Mouse (Mus musculus) C2C12 (cell line): ENCODE results near the gene Psmd2.

Experiments
- CEBPB ChIP-seq: IDR thresholded peaks from one replicate; pipeline ENCODE4 v1.6.1; 2011; ENCODE audit warnings: low read depth, mild to moderate bottlenecking, control low read depth, moderate library complexity
- CTCF ChIP-seq: IDR thresholded peaks from one replicate; pipeline ENCODE4 v1.5.1; 2011; ENCODE audit not compliant: control insufficient read depth, insufficient read depth, insufficient read length
- FOSL1 ChIP-seq: IDR thresholded peaks from one replicate; pipeline ENCODE4 v1.8.0; 2011; ENCODE audit warnings: mild to moderate bottlenecking, low read length; ENCODE audit not compliant: poor library complexity, insufficient read depth, severe bottlenecking
- MAX ChIP-seq: IDR thresholded peaks from one replicate; pipeline ENCODE4 v1.6.1; 2011; ENCODE audit warnings: mild to moderate bottlenecking, control low read depth
- MYOD1 ChIP-seq: IDR thresholded peaks from one replicate; pipeline ENCODE4 v1.6.1; 2011; ENCODE audit warnings: low read depth; ENCODE audit not compliant: control insufficient read depth, insufficient read length
- MYOG ChIP-seq: IDR thresholded peaks from one replicate; pipeline ENCODE4 v1.6.1; 2011; ENCODE audit not compliant: control insufficient read depth, insufficient read length; ENCODE audit errors: extremely low read depth
- USF1 ChIP-seq: IDR thresholded peaks from one replicate; pipeline ENCODE4 v1.6.1; 2011; ENCODE audit warnings: low read depth, mild to moderate bottlenecking, control low read depth, moderate library complexity

DNA sequence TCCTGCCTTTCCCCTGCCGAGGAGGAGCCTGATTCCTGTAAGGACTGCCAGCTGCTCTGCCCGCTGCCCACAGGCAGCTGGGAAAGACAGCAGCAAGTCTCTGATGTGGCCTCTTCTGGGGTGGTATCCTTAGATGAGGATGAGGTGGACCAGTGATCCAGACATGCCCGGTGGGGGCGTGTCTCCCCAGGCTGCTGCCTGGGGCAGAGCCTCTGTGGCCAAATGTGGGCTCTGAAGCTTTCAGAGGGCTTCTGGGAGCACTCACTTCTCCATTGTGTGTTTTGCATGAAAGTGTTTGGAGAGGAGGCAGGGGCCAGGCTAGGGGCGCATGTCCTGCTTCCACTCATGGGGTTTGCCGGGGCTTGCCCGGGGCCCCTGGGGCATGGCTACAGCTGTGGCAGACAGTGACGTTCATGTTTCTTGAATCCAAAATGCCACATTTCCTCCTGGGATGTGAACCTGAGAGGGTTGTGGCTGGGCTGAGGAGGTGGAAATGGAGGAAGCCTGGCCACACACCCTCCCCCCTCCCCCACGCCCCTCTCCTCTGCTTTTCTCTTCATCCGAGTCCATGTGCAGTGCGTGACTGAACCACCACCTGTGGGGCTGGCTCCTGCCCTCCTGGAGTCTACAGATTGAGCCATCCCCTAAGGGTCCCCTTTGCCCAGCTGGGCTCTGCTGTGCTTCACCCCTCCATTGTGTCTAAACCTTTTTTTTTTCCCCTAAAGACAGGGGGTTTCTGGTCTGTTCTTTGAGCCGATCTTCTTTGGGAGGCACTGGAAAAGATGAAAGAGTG, 50.5 kb downstream of the Psmd2 start:
- TF ChIP-seq CTCF (no peak), USF1 (no peak), MYOD1 (peak; percentile 4), MYOG (no peak), MAX (no peak), FOSL1 (no peak), CEBPB (no peak)
